Mouse (Mus musculus) adrenal gland, adult 18-20 months (tissue): Measurements from ENCODE around the gene Arih2. TPM values are rescaled to one million over a fixed set of nuclear protein-coding genes. Genes with fewer than 3 reads are reported as not detected.
A peak's percentile ranks its signal among the peaks of the same experiment; 100 is the strongest.
"Not testable (repeated sequence)": the region's sequence is repeated elsewhere in the genome, so short reads cannot be mapped to it uniquely, and the experiment has no call there.

Experiments used
- DNase-seq, 2 experiments: peaks; one replicate each; pipeline ENCODE4 v3.0.0; 2021 to 2022; ENCODE audit warnings: low spot score in 2 of 2
- long read RNA-seq, 2 experiments: library from polyadenylated mRNA; stranded (forward); transcript quantifications; one replicate each; pipeline ENCODE4 v2.0.0; 2021
- total RNA-seq, 2 experiments: library from RNA; stranded (reverse); gene quantifications; 1 replicate in 1 of 2; 2 replicates in 1 of 2; pipeline ENCODE4 v1.2.3; 2021

The Arih2 gene
- total RNA-seq: 10 to 100 TPM; 61.2 to 63.0 TPM
- long read RNA-seq, experiment 1, transcript Arih2-201 (16 exons, 3,924 nt): major isoform, 23 of 55 reads
- long read RNA-seq, experiment 1, partial matches to known transcripts: 3 of 55 reads
- long read RNA-seq, experiment 1, other reads (novel, unspliced or antisense): 26 of 55 reads
- long read RNA-seq, experiment 2, transcript Arih2-201 (16 exons, 3,924 nt): major isoform, 26 of 77 reads
- long read RNA-seq, experiment 2, transcript Arih2-208 (1 exons, 3,664 nt): minor isoform, 5 of 77 reads
- long read RNA-seq, experiment 2, partial matches to known transcripts: 18 of 77 reads
- long read RNA-seq, experiment 2, other reads (novel, unspliced or antisense): 27 of 77 reads

DNA sequence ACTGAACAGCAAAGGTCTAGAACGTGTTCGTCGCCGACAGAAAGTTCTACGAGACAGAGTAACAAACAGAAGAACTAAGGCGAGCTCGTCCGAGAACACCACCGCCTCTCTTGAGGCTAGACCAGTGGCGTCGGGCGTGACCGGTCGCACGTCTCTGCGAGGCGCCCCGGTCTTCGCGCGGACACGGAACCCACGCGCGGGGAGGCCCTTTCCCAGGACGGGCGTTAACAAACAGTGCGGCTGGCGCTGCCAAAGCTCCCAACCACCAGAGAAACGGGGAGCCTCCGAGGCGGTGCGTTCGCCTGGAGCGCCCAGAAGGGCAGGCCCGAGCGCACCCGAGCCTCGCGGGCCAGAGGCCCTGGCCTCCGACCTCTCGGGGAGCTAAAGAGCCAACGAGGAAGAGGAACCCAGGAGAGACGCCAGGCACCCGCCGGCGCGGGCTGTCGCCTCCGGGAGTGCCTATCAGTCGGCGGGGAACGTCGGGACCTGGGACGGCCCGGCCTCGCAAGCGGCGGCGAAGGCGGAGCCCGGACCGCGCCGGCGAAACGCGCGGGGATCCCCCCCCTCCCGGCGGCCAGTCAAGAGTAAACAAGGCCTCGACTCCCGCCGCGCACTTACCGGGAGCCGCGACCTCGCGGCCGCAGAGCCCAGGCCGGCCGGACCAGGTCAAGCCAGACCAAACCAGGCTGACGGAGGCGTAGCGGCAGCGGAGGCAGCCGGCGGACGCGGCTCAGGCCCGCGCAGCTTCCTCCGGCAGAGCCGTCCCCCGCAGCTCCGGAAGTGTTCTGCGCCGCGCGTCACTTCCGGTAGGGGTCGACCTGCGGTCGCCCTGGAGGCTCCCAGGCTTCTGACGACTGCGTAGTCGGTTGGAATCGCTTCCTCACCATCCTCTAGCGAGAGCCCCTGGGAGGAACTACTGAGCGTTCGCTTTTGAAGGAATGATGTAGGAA is at the start of gene Arih2:
Arih2 (minus strand) TSS at position 776 of the 950 bp plus-strand sequence.
- DNase-seq: peak; percentile 88 to 91

DNA sequence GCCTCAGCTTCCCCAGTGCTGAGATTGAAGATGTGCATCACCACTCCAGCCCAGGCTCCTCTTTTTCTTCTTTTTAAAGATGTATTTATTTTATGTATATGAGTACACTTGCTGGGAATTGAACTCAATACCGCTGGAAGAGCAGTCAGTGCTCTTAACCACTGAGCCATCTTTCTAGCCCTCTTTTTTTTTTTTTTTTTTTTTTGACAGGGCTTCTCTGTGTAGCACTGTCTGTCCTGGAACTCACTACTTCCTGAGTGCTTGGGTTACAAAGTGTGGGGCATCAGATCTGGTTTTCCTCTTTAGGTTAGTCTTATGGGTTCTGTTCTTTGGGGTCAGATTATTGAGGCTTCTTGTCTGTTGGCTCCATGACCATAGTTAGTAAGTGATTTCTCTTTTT is 45.3 kb upstream of the Arih2 start:
- no peak for DNase-seq

DNA sequence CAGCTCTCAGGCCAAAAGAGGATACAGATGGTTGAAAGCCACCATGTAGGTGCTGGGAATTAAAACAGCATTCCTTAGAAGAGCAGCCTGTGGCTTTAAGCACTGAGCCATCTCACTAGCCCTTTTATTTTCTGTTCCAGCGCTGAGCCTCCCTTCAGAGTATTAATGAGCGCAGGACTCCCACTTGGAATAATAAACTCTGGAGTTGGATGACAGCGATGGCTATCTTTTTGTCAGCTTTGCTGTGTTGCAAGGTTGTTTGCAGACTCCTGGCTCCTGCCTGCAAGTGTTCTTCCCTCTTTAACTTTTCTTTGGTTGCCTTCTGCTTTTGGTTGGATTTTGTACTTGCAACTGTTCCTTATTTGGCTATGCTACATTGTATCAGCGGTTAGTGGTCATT is 44.8 kb upstream of the Arih2 start:
- DNase-seq: no peak

DNA sequence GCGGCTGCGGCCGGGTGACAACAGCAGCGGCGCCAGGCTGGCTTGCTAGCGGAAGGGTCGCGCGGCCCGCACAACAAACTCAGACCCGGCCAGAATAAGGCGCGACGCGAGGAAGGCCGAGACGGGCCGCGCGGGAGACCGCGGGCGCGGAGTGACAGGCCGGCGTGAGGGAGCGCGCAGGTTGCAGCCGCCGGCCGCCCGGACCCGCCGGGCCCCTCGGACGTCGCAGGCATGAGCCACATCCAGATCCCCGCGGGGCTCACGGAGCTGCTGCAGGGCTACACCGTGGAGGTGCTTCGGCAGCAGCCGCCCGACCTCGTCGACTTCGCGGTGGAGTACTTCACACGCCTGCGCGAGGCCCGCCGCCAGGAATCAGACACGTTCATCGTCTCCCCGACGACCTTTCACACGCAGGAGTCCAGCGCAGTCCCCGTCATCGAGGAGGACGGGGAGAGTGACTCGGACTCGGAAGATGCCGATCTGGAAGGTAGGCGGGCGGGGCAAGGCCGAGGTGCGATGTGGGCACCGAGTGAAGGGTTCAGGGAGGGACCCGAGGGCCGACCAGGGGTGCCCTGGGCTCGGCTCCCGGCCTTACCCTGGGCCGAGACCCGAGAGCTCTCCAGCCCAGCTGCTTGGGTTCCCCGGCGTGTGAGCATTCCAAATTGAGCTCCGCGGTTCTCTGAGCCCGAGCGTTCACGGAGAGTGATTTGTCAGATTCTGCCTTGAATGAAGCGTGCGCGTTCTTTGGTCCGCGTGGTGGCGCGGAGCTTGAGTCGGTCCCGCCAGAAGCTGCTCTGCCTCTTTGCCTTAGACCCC is 43.2 kb upstream of the Arih2 start:
- peak; percentile 57 to 64 for DNase-seq

DNA sequence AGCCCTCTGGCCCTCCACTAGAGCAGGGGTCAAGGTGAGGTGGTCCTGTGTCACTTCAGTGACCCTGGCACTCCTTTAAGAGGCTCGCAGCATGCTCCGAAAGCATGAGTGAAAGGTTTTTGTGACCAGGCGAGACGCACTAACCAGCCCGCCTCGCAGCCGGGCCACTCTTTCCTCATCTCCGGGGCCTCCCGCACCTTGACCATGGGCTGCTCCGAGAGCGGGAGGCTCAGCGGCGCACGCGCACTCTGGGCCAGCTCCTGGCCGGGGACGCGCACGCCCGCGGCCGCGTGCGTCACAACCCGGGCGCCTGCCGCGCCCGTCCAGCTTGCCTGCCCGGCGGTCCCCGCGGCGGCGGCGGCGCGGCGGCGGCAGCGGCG is 42.6 kb upstream of the Arih2 start:
- DNase-seq: peak; percentile 83 to 90

DNA sequence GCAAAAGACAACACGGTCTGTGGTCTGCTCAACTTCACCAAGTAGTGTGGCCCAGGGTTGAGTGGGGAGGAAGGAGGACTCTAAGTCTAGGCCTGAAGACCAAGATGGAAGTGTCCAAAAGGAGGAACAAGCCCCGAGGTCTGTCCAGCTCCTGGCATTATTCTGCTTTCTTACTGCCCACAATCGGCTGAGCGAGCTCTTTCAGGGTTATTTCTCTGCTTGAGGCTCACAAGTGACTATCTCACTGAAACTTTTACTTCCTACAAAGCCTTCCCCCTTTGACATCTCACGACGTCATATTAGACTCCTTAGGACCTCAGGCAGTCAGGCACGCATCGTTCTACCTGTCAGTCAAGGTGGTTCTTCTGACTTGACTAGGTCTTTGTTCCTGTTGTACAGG is 42.2 kb upstream of the Arih2 start:
- no peak for DNase-seq

DNA sequence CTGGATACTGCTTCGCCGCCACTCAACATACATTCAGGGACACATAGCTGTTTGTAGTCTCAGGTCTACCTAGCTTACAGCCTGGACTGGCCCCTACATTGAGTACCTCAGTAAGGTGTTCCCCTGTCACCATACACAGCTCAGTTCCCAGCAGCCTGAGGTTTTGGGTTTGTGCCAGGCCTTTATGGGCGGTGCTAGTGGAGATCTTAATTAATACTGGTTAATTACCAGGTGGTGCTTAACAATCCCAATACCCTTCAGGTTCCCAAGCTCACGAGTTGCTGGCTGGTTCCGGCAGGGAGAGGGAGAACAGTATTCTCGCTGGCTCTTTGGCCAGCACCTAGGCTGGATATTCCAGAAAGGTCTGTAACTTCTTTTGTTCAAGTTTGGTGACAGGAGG is 41.7 kb upstream of the Arih2 start:
- DNase-seq: no peak

DNA sequence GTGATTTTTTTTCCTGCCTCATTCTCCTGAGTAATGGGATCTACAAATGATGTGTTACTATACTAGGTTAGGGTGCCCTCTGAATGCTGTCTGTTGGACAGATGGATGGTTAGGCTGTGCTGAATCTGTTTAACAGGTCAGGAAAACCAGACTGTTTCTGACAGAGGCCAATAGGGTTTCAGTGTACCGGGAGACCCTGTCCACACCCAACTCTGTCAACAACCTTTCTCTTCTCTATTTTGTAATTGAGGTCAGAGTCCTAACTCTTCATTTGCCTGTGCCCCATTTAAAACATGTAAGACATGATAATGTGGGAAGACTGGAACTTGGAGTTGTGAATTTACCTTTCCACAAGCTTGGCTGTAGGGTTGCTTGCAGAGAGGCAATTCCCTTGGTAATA is 40.8 kb upstream of the Arih2 start:
- DNase-seq: no peak

DNA sequence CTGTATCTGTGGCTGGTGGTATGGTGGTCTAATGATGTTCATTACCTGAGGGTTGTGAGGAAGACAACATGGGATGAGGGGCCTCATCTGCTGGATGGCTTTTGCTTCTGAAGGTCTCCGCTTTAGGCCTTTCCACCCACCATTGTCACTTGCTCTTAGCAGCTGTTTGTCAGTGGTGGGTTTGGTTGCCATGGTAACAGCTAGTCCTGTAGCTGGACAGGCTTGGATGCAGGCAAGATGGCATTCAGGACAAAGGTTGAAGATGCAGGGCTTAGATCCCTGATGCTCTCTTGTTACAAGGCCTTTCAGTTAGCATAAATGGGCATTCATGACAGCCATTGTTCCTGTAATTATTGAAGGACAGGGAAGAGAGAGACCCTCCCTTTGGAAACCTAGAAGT is 39.9 kb upstream of the Arih2 start, which contains the start of gene Prkar2a:
Prkar2a (plus strand) TSS at position 209 of the 400 bp plus-strand sequence.
- DNase-seq: no peak

DNA sequence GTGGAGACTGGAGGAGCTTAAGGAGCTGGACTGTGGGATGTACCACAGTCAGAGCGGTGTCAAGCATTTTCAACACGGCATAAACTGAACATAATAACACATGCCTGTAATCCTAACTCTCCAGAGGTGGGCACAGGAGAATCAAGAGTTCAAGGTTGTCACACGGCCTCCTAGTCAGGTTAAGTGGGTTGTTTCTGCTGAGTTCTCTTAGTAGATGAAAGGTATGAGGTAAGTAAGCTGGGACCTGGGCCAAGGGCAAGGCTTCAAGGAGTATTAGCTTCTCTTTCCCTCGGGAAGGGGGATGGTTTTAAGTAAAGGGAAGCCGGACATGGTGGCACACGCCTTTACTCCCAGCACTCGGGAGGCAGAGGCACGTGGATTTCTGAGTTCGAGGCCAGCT is 39.3 kb upstream of the Arih2 start:
- DNase-seq: no peak

DNA sequence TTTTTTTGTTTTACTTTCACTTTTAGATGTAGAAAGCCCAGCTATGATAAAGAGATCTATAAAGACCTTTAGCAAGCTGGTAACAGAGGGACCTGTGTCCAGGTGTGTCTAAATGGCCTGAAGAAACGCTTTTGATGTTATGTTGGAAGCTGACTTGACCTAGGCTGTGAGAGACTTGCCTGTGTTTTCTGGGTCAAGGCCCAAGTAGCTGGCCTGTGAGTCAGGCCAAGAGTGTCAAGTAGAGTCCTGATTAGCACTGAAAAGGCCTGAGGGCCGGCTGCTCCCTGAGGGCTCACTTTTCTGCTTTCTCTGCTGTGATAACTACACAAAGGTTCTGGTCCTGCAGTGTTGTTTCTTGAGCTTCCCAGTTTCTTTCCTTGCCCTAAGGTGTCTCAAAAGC is 38.5 kb upstream of the Arih2 start:
- peak in 1 of 2 experiments; percentile 15 for DNase-seq

DNA sequence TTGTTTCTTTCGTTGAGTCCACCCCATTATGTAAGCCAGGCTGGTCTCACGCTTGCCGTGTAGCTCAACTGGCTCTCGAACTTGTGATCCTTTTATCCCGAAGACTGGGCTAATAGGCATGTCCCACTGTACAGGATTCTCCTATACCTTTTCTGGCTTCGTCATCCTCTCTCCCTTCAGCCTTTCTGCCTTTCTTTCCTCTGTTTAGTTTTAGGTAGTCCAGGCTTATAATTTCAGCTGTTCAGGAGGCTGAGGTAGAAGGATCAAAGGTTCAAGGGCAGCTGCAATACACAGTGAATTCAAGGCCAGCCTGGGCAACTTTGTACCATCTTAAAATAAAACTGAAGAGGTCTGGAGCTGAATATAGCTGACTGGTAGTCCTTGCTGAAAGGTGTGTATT is 38.0 kb upstream of the Arih2 start:
- no peak for DNase-seq

DNA sequence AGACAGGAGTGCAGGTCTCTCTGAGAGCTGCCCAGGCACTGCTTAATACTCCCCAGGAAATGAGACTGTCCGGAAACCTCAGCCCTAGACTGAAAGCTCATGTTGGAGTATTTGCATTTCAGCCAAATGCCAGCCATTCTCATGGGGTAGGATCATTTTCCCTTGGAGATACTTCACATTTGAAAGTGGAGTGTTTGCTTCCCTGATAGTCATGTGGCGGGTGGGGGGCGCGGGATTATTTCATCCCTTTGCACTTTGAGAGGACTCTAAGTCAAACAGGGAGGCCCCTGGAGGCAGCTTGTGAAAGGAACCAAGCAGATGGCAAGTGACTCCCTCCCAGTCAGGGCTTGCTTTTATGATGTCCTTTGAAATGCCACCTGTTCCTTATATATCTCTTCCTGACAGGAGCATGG is 37.3 kb upstream of the Arih2 start:
- DNase-seq: no peak

DNA sequence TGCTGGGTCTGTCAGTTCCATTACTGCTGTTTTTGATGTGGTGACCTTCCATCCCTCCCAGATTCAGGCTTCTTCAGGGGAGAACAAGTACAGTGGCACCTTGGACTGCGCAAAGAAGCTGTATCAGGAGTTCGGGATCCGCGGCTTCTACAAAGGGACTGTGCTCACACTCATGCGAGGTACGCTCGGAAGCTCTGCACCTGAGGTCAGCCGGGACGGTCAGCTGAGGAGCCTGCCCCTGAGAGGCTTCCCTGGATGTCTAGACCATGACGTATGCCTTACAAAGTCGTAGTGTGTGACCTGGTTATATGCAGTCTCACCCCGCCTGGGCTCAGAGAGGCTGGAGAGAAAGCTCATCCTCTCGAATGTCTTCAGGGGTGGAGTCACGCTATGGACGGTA is 30.8 kb upstream of the Arih2 start:
- DNase-seq: no peak

DNA sequence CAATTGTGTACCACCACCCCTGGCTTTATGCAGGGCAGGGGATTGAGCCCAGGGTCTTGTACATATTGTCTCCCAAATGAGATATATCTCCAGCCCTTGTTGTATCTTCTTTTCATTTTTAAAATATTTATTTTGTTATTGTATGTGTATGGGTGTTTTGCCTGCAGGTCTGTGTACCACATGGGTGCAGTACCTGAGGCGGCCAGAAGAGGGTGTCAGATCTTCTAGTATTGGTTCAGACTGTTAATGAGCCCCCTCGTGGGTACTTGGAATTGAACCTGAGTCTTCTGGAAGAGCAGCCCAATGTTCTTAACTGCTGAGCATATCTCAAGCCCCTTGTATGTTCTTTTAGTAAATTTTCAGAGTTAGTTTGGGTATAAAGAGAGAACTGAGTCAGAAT is 24.0 kb upstream of the Arih2 start:
- DNase-seq: no peak

DNA sequence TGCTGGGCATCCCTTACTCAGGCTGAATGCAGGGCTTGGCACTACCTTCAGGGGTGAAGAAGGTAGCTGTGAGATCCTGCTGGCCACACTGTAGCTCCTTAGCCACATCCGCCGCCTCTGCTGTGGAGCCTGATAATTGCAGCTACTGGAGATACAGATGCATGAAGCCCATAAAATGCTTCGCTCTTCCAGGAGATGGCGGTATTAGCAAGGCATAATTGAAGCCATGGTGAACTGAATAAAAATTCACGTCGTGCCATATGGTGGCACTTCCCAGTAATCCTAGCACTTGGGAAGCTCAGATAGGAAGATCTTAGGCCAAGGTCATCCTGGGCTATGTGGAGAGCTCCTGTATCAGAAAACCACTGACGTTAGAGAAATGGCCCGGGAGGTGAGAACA is 20.7 kb upstream of the Arih2 start:
- no peak for DNase-seq

DNA sequence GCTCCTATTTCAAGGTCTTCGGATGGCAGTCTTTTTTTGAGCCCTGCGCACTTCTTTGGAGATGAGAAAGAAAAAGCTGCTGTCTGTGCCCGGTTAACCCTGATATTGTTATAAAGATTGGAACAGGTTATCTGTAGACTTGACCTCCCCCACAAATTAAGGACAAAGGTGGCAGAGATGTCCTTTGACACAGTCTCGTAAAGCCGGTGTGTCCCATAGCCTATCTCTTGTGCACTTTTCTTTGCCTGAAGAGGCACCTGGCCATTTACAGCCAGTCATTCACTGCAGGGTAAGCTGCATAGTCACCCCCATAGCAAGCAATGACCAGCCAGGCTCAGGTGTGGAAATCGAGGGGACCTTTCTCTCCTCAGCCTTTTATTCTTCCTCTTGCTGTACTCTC is 13.5 kb upstream of the Arih2 start:
- DNase-seq: no peak

DNA sequence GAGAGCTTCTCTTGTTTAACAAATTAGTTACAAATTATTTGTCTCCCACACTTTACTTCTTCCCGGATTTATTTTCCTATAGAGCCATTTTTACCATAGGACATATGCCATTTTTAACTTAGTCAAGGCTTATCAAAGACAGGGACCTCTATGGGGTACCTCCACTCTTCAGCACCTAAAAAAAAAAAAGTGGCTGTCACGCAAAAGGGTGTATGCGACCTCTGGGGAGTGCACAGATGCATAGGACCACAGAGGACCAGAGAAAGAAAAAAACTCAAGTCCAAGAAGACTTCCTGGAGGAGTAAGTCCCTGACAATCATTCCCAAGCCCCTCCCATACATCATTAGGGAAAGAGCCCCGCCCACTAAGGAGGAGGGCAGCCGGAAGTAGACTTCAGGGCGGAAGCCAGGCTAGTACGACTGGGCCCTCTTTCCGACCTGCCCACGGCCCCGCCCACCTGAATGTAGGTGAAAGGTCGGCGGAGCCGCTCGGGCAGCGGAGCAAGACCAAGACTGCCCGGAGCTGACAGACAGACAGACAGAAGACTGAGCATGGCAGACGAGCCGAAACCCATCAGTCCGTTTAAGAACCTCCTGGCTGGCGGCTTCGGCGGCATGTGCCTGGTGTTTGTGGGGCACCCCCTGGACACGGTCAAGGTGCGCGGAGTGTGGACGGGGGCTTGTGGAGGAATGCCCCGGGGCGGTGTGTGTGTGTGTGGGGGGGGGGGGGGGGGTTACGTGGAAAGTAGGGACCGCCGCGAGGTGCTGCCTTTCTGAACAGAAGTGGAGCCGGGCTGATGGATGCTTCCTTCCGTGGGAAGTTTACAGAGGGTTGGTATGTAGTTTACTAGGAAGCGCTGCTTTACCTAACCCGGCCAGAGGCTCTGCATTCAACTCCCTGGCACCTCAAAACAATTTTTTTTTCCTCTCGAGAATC is 12.8 kb upstream of the Arih2 start, which contains the start of gene Slc25a20:
Slc25a20 (plus strand) TSS at position 412 of the 936 bp plus-strand sequence.
- DNase-seq: peak; percentile 82 to 87

DNA sequence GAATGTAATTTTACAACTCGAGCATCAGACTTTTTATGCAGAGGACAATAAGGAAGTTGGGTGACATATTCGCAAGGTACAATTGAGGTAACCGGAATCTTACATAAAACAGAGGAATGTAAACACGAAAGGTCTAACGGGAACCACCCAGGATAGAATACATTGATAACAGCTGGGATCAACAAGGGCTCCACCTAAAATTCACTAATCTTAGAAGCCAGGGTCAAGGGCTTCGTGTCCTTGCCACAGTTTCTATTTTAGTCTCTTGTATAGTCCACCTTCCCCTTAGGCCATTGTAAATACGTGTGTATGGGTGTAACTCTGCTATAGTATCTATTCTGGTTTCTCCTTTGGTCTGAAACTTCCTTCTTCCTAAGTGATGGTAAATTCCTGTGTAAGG is 6.7 kb upstream of the Arih2 start:
- not testable (repeated sequence) for DNase-seq
